Mouse (Mus musculus): ENCODE results near the gene Arsb.

DNA sequence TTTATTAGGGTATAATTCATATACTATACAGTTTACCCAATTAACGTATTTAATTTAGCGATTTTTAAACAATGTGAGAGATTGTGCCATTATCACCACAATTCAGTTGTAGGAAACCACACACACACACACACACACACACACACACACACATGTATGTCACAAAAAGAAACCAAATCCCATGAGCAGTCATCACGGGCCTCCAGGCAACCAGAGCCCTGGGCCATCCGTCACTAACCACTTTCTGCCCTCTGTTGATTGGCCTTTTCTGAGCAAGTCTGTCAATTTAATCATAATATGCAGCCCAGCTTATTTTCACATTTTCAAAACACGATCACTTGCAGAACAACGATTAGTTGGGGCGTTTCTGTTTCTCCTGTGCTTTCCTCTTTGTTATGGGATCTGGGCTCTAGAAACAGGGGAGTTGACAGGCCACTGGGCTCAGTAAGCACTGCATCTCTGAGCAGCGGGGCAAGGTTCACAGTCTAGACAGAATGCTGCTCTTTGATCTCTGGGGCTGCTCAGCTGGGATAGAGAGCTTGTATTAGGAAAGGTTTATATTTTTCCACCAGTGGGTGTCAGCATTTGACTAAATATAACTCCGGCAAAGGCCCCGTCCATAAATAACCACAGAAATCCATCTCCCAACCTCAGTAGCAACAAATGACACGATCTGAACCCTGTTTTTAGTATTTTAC is 21.7 kb downstream of the Arsb start:
- TF ChIP-seq CTCF (IDR thresholded peaks at IDR 0.05; ENCODE audit: insufficient read depth, low read depth, low read length) (no peak), POLR2A (IDR thresholded peaks at IDR 0.05; ENCODE audit: insufficient read depth, low read depth, low read length) (no peak)
